Mouse (Mus musculus) CH12.LX (cell line): Measurements from ENCODE around the gene Cxcl10.

Experiments
- CTCF ChIP-seq, 2 experiments: IDR thresholded peaks in 1 of 2; conservative IDR thresholded peaks in 1 of 2; 2 replicates each; pipeline ENCODE4 v1.5.1; 2011 to 2012; ENCODE audit warnings: low read depth in 2 of 2, low read length in 2 of 2, improper control_type of control experiment in 1 of 2, inconsistent platforms in 1 of 2, mild to moderate bottlenecking in 1 of 2, moderate library complexity in 1 of 2
- EP300 ChIP-seq: IDR thresholded peaks from 2 replicates; pipeline ENCODE4 v1.6.1; 2011; ENCODE audit warnings: low read length, improper control_type of control experiment
- HCFC1 ChIP-seq: IDR thresholded peaks from 2 replicates; pipeline ENCODE4 v1.6.1; 2012; ENCODE audit warnings: low read depth, mild to moderate bottlenecking, inconsistent platforms, low read length, improper control_type of control experiment
- MAFK ChIP-seq: IDR thresholded peaks from 2 replicates; pipeline ENCODE4 v1.6.1; 2011; ENCODE audit warnings: low read length, improper control_type of control experiment; ENCODE audit not compliant: insufficient replicate concordance
- POLR2A ChIP-seq: IDR thresholded peaks from 2 replicates; pipeline ENCODE4 v1.6.1; 2011; ENCODE audit warnings: low read depth, mild to moderate bottlenecking, improper control_type of control experiment, low read length
- SIN3A ChIP-seq: IDR thresholded peaks from 2 replicates; pipeline ENCODE4 v1.6.1; 2012; ENCODE audit warnings: low read length, improper control_type of control experiment, inconsistent platforms

GRCm38 (mm10) chr5:92327929-92328328, 20.8 kb downstream of the Cxcl10 start, which contains the start of gene Cxcl9:
- no peak for TF ChIP-seq CTCF (conservative IDR thresholded peaks at IDR 0.05 in 1 of 2, IDR thresholded peaks at IDR 0.05 in 1 of 2; ENCODE audit: low read depth in 2 of 2, low read length in 2 of 2)
- no peak for TF ChIP-seq SIN3A
- TF ChIP-seq EP300, result no peak
- TF ChIP-seq POLR2A, result no peak
- no peak for TF ChIP-seq MAFK
- no peak for TF ChIP-seq HCFC1
